Mouse (Mus musculus): ENCODE results near the gene Ywhah.
"Not testable (repeated sequence)": the region's sequence is repeated elsewhere in the genome, so short reads cannot be mapped to it uniquely, and the experiment has no call there.

Ywhah gene

GRCm38 (mm10) chr5:33011132-33012106 is 7.2 kb upstream of the Ywhah start:
- DNase-seq (ENCODE audit: low read depth, low spot score) = no peak

GRCm38 (mm10) chr5:33014096-33014495 is 4.5 kb upstream of the Ywhah start:
- no peak for DNase-seq (ENCODE audit: low read depth, low spot score)

GRCm38 (mm10) chr5:33015579-33015978 is 3.0 kb upstream of the Ywhah start:
- no peak for DNase-seq (ENCODE audit: low read depth, low spot score)

- DNase-seq (ENCODE audit: low read depth, low spot score) = no peak
These were observed 441 bp upstream of the Ywhah start for GRCm38 (mm10) chr5:33018189-33018560.

- DNase-seq (ENCODE audit: low read depth, low spot score) = no peak
These were observed 808 bp downstream of the Ywhah start for GRCm38 (mm10) chr5:33019426-33019821.

- DNase-seq (ENCODE audit: low read depth, low spot score) = peak; percentile 73
These were observed 3.0 kb downstream of the Ywhah start for GRCm38 (mm10) chr5:33021622-33022021.

GRCm38 (mm10) chr5:33023337-33023736 is 4.7 kb downstream of the Ywhah start:
- no peak for DNase-seq (ENCODE audit: low read depth, low spot score)

- no peak for DNase-seq (ENCODE audit: low read depth, low spot score)
These were observed 5.9 kb downstream of the Ywhah start for GRCm38 (mm10) chr5:33024474-33024873.

GRCm38 (mm10) chr5:33028656-33029055 is 10.0 kb downstream of the Ywhah start:
- DNase-seq (ENCODE audit: low read depth, low spot score) = no peak

GRCm38 (mm10) chr5:33030425-33031175 is 12.0 kb downstream of the Ywhah start:
- no peak for DNase-seq (ENCODE audit: low read depth, low spot score)

GRCm38 (mm10) chr5:33032036-33032773 is 13.6 kb downstream of the Ywhah start:
- DNase-seq (ENCODE audit: low read depth, low spot score) = no peak

GRCm38 (mm10) chr5:33033121-33033520 is 14.5 kb downstream of the Ywhah start:
- DNase-seq (ENCODE audit: low read depth, low spot score) = peak; percentile 91

GRCm38 (mm10) chr5:33033633-33034032 is 15.0 kb downstream of the Ywhah start:
- peak; percentile 20 for DNase-seq (ENCODE audit: low read depth, low spot score)

GRCm38 (mm10) chr5:33034100-33034499 is 15.5 kb downstream of the Ywhah start:
- peak; percentile 67 for DNase-seq (ENCODE audit: low read depth, low spot score)

GRCm38 (mm10) chr5:33034916-33035315 is 16.3 kb downstream of the Ywhah start:
- DNase-seq (ENCODE audit: low read depth, low spot score) = no peak

GRCm38 (mm10) chr5:33038656-33039509 is 20.3 kb downstream of the Ywhah start:
- no peak for DNase-seq (ENCODE audit: low read depth, low spot score)

- DNase-seq (ENCODE audit: low read depth, low spot score) = peak; percentile 90
These were observed 20.9 kb downstream of the Ywhah start for GRCm38 (mm10) chr5:33039510-33039911.

GRCm38 (mm10) chr5:33040735-33041134 is 22.1 kb downstream of the Ywhah start:
- not testable (repeated sequence) for DNase-seq (ENCODE audit: low read depth, low spot score)

GRCm38 (mm10) chr5:33043397-33043796 is 24.8 kb downstream of the Ywhah start:
- peak; percentile 79 for DNase-seq (ENCODE audit: low read depth, low spot score)

- peak; percentile 24 for DNase-seq (ENCODE audit: low read depth, low spot score)
These were observed 26.2 kb downstream of the Ywhah start for GRCm38 (mm10) chr5:33044636-33045315.

Data from CD4-positive, CD25-positive, alpha-beta regulatory T cell, adult 2 months (primary cell).